Mouse (Mus musculus): ENCODE results near the gene 1700025G04Rik.
"Not testable (repeated sequence)": the region's sequence is repeated elsewhere in the genome, so short reads cannot be mapped to it uniquely, and the experiment has no call there.

- not testable (repeated sequence) for TF ChIP-seq CTCF, EP300 (IDR thresholded peaks at IDR 0.05; ENCODE audit: low read depth)
Measured at GRCm38 (mm10) chr1:151840345-151840744, 249.6 kb downstream of the 1700025G04Rik start.

Measured in heart, postnatal 0 days (tissue).